Mouse (Mus musculus): Measurements from ENCODE around the gene Ide. TPM values are rescaled to one million over a fixed set of nuclear protein-coding genes. Genes with fewer than 3 reads are reported as not detected.
A peak's percentile ranks its signal among the peaks of the same experiment; 100 is the strongest.

Ide gene
- polyA plus RNA-seq (2016; fragmentation: Nextera tagmentation; extraction: Ambion mirVana) = 48.7 and 52.0 TPM in 2 replicates

GRCm38 (mm10) chr19:37337752-37338151, at the start of gene Ide:
Gene Ide, minus strand, starts transcription at chr19:37337852.
- Histone ChIP-seq H3K36me3 (no peaks in the 10 kb centered on the region), H3K4me1 (no peaks in the 10 kb centered on the region), H3K4me3 (no peak within 1 kb of the TSS), H3K27ac (replicated peaks) (no peak within 1 kb of the TSS), H3K27me3 (no peaks in the 10 kb centered on the region), H3K9ac (replicated peaks) (no peak within 1 kb of the TSS), H3K9me3 (no peaks in the 10 kb centered on the region), H3K4me2 (replicated peaks) (no peak within 1 kb of the TSS)
- WGBS = 80% methylated on average over 4 of the region's 4 CpGs
- no peak for ATAC-seq (ENCODE audit: low FRiP score, low read depth)

GRCm38 (mm10) chr19:37386126-37386525, 48.5 kb upstream of the Ide start:
- Histone ChIP-seq H3K9ac (replicated peaks) (no peak overlapping the region), H3K4me1 (no peaks in the 10 kb centered on the region), H3K27ac (replicated peaks) (no peak overlapping the region), H3K27me3 (no peaks in the 10 kb centered on the region), H3K4me2 (replicated peaks) (no peak overlapping the region), H3K36me3 (peaks cover 40% of the 10 kb centered on the region), H3K9me3 (no peaks in the 10 kb centered on the region), H3K4me3 (no peak overlapping the region)
- WGBS = 88% methylated on average over 3 of the region's 3 CpGs
- ATAC-seq (ENCODE audit: low FRiP score, low read depth) = no peak

GRCm38 (mm10) chr19:37378816-37379215, 41.2 kb upstream of the Ide start:
- peaks cover 31% of the 10 kb centered on the region for H3K4me1 ChIP-seq
- H3K4me2 ChIP-seq (replicated peaks) = peak overlapping the region; percentile 22
- no peaks in the 10 kb centered on the region for H3K9me3 ChIP-seq
- 85% methylated on average over 6 of the region's 6 CpGs for WGBS
- ATAC-seq (ENCODE audit: low FRiP score, low read depth) = no peak
- no peaks in the 10 kb centered on the region for H3K36me3 ChIP-seq
- H3K4me3 ChIP-seq = peak overlapping the region; percentile 17; the same call in 1 of the 2 replicates
- no peak overlapping the region for H3K27ac ChIP-seq (replicated peaks)
- no peak overlapping the region for H3K9ac ChIP-seq (replicated peaks)
- H3K27me3 ChIP-seq = no peaks in the 10 kb centered on the region

- no peaks in the 10 kb centered on the region for H3K36me3 ChIP-seq
- peak overlapping the region; percentile 56 for H3K4me2 ChIP-seq (replicated peaks)
- no peaks in the 10 kb centered on the region for H3K27me3 ChIP-seq
- peak overlapping the region; percentile 68 for H3K9ac ChIP-seq (replicated peaks)
- no peaks in the 10 kb centered on the region for H3K9me3 ChIP-seq
- H3K4me3 ChIP-seq = peak overlapping the region; percentile 94
- H3K27ac ChIP-seq (replicated peaks) = no peak overlapping the region
- WGBS = 32% methylated on average over 8 of the region's 8 CpGs
- ATAC-seq (ENCODE audit: low FRiP score, low read depth) = no peak
- peaks cover 31% of the 10 kb centered on the region for H3K4me1 ChIP-seq
Observed at GRCm38 (mm10) chr19:37377404-37377990, 39.8 kb upstream of the Ide start.

- ATAC-seq (ENCODE audit: low FRiP score, low read depth) = no peak
- 3% methylated on average over 11 of the region's 11 CpGs for WGBS
- H3K4me1 ChIP-seq = peaks cover 31% of the 10 kb centered on the region
- no peaks in the 10 kb centered on the region for H3K27me3 ChIP-seq
- no peaks in the 10 kb centered on the region for H3K9me3 ChIP-seq
- peak overlapping the region; percentile 68 for H3K9ac ChIP-seq (replicated peaks)
- peak overlapping the region; percentile 94 for H3K4me3 ChIP-seq
- H3K4me2 ChIP-seq (replicated peaks) = peak overlapping the region; percentile 56
- H3K27ac ChIP-seq (replicated peaks) = no peak overlapping the region
- no peaks in the 10 kb centered on the region for H3K36me3 ChIP-seq
Observed at GRCm38 (mm10) chr19:37376841-37377240, 39.2 kb upstream of the Ide start.

GRCm38 (mm10) chr19:37375755-37376615, 38.3 kb upstream of the Ide start, which contains the start of gene Kif11:
Gene Kif11, plus strand, starts transcription at chr19:37376403.
- WGBS = under 1% methylated on average over 73 of the region's 73 CpGs
- ATAC-seq (ENCODE audit: low FRiP score, low read depth) = peak; percentile 100
- no peaks in the 10 kb centered on the region for H3K36me3 ChIP-seq
- no peaks in the 10 kb centered on the region for H3K9me3 ChIP-seq
- H3K4me2 ChIP-seq (replicated peaks) = peak within 1 kb of the TSS; percentile 56
- peak within 1 kb of the TSS; percentile 96 for H3K27ac ChIP-seq (replicated peaks)
- H3K4me3 ChIP-seq = peak within 1 kb of the TSS; percentile 94
- H3K9ac ChIP-seq (replicated peaks) = peak within 1 kb of the TSS; percentile 78
- H3K4me1 ChIP-seq = peaks cover 31% of the 10 kb centered on the region
- no peaks in the 10 kb centered on the region for H3K27me3 ChIP-seq

GRCm38 (mm10) chr19:37374941-37375754, 37.5 kb upstream of the Ide start:
- Histone ChIP-seq H3K4me1 (peaks cover 24% of the 10 kb centered on the region), H3K36me3 (no peaks in the 10 kb centered on the region), H3K9ac (replicated peaks) (peak overlapping the region; percentile 78), H3K27ac (replicated peaks) (peak overlapping the region; percentile 96), H3K27me3 (no peaks in the 10 kb centered on the region), H3K9me3 (no peaks in the 10 kb centered on the region), H3K4me2 (replicated peaks) (peak overlapping the region; percentile 56), H3K4me3 (peak overlapping the region; percentile 94)
- no peak for ATAC-seq (ENCODE audit: low FRiP score, low read depth)
- 23% methylated on average over 7 of the region's 7 CpGs for WGBS

GRCm38 (mm10) chr19:37370356-37370755, 32.7 kb upstream of the Ide start:
- no peak overlapping the region for H3K27ac ChIP-seq (replicated peaks)
- 86% methylated on average over 5 of the region's 5 CpGs for WGBS
- H3K9me3 ChIP-seq = no peaks in the 10 kb centered on the region
- no peak for ATAC-seq (ENCODE audit: low FRiP score, low read depth)
- H3K4me1 ChIP-seq = peaks cover 3% of the 10 kb centered on the region; the same call in 1 of the 2 replicates
- H3K4me2 ChIP-seq (replicated peaks) = no peak overlapping the region
- H3K36me3 ChIP-seq = no peaks in the 10 kb centered on the region
- H3K9ac ChIP-seq (replicated peaks) = no peak overlapping the region
- H3K27me3 ChIP-seq = no peaks in the 10 kb centered on the region
- no peak overlapping the region for H3K4me3 ChIP-seq

- no peak for ATAC-seq (ENCODE audit: low FRiP score, low read depth)
- no peak overlapping the region for H3K27ac ChIP-seq (replicated peaks)
- H3K4me2 ChIP-seq (replicated peaks) = no peak overlapping the region
- H3K36me3 ChIP-seq = no peaks in the 10 kb centered on the region
- no peak overlapping the region for H3K9ac ChIP-seq (replicated peaks)
- no peaks in the 10 kb centered on the region for H3K9me3 ChIP-seq
- 89% methylated on average over 4 of the region's 4 CpGs for WGBS
- H3K27me3 ChIP-seq = no peaks in the 10 kb centered on the region
- no peaks in the 10 kb centered on the region for H3K4me1 ChIP-seq
- no peak overlapping the region for H3K4me3 ChIP-seq
Observed at GRCm38 (mm10) chr19:37369921-37370320, 32.3 kb upstream of the Ide start.

GRCm38 (mm10) chr19:37368990-37369389, 31.3 kb upstream of the Ide start:
- WGBS = 76% methylated on average over 1 of the region's 1 CpGs
- no peak overlapping the region for H3K9ac ChIP-seq (replicated peaks)
- no peaks in the 10 kb centered on the region for H3K27me3 ChIP-seq
- no peak overlapping the region for H3K4me2 ChIP-seq (replicated peaks)
- no peak overlapping the region for H3K4me3 ChIP-seq
- no peak for ATAC-seq (ENCODE audit: low FRiP score, low read depth)
- no peaks in the 10 kb centered on the region for H3K9me3 ChIP-seq
- no peaks in the 10 kb centered on the region for H3K36me3 ChIP-seq
- H3K4me1 ChIP-seq = no peaks in the 10 kb centered on the region
- H3K27ac ChIP-seq (replicated peaks) = no peak overlapping the region

- no peak overlapping the region for H3K9ac ChIP-seq (replicated peaks)
- H3K27me3 ChIP-seq = no peaks in the 10 kb centered on the region
- no peak overlapping the region for H3K4me3 ChIP-seq
- ATAC-seq (ENCODE audit: low FRiP score, low read depth) = no peak
- 87% methylated on average over 11 of the region's 11 CpGs for WGBS
- H3K4me2 ChIP-seq (replicated peaks) = no peak overlapping the region
- no peaks in the 10 kb centered on the region for H3K4me1 ChIP-seq
- no peaks in the 10 kb centered on the region for H3K36me3 ChIP-seq
- H3K27ac ChIP-seq (replicated peaks) = no peak overlapping the region
- H3K9me3 ChIP-seq = no peaks in the 10 kb centered on the region
Observed at GRCm38 (mm10) chr19:37363128-37363939, 25.7 kb upstream of the Ide start.
